Mouse (Mus musculus) brain, embryonic 14.5 days (tissue): ENCODE measurements at regions not wholly inside any gene's neighbourhood (a gene's known extent, or its start where the extent isn't known, plus 50 kb on each side); places are given as distances from the start of the nearest gene placed in this dataset.

Experiments
- CTCF ChIP-seq: fragments of 200-500 bp; IDR thresholded peaks from 2 replicates; pipeline ENCODE4 v1.5.1; 2012; ENCODE audit warnings: inconsistent platforms, mild to moderate bottlenecking, moderate library complexity, borderline replicate concordance; ENCODE audit not compliant: insufficient read depth, insufficient read length; ENCODE audit errors: extremely low read depth
- POLR2A ChIP-seq: fragments of 200-500 bp; IDR thresholded peaks from 2 replicates; pipeline ENCODE4 v1.6.1; 2012; ENCODE audit warnings: mild to moderate bottlenecking, inconsistent platforms, borderline replicate concordance; ENCODE audit not compliant: poor library complexity, insufficient read depth, insufficient read length, severe bottlenecking; ENCODE audit errors: extremely low read depth

- TF ChIP-seq CTCF (no peak), POLR2A (no peak)
These were observed 121.7 kb downstream of the Fam43a start for GRCm38 (mm10) chr16:30721223-30721622.
